ENCODE assay signal across 24 mouse cellular contexts in the genomic region with DNA sequence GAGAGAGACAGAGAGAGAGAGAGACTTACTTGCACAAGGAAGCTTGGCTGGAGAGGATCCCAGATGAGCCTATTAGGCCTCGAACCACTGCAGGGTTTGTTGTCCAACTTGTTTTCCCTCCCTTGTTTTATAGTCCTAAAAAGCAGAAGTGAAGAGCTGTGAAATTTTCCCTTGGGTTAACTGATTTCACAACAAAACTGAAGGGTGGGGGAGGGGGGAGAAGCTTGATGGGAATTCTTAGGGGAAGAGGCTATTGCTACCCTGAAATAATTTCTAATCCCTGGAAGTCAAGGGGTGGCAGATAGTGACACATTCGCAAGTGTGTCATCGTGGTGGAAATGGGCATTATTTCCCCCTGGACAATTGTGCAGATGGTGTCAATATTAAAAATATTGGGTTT. TPM values are rescaled to one million over a fixed set of nuclear protein-coding genes. Genes with fewer than 3 reads are reported as not detected.
DNase-seq lines count a peak whose midpoint lies in the region; ATAC-seq lines count a peak whose summit lies in the region.
"Had no signal": no experiment of that assay in that cellular context is flagged by ENCODE, and none has a peak within 500 bp of the region (broad histone marks: within the 10 kb centered on the region; RNA-seq: fewer than 3 reads in every experiment).

A gene (minus strand): TSS at position 101 of the 400 bp plus-strand sequence.

- H3K4me3 ChIP-seq in heart, embryonic 13.5 days: no peak within 1 kb of the TSS
- H3K4me3 ChIP-seq: forebrain, embryonic 15.5 days; hindbrain, embryonic 15.5 days; kidney, embryonic 15.5 days; neural tube, embryonic 15.5 days had no signal

- no peak for ATAC-seq in heart, embryonic 13.5 days (ENCODE audit: extremely low read depth, insufficient number of reproducible peaks, low FRiP score, low TSS enrichment)
- ATAC-seq in granulocyte monocyte progenitor cell, adult 5-6 weeks (replicated peaks; ENCODE audit: poor library complexity, severe bottlenecking): peak; percentile 47
- ATAC-seq in monocyte, adult 5-6 weeks (replicated peaks; ENCODE audit: insufficient number of reproducible peaks, low FRiP score, low TSS enrichment, poor library complexity, severe bottlenecking): no peak
- ATAC-seq: activated CD4-positive, CD25-positive, alpha-beta regulatory T cell, adult 4 months; forebrain, embryonic 15.5 days; midbrain, embryonic 16.5 days had no signal

- H3K27me3 ChIP-seq in heart, embryonic 13.5 days (replicated peaks): no peaks in the 10 kb centered on the region
- H3K27me3 ChIP-seq: CH12.LX; forebrain, embryonic 15.5 days; hindbrain, embryonic 15.5 days; kidney, embryonic 15.5 days; neural tube, embryonic 15.5 days had no signal

- no peak within 1 kb of the TSS for H3K27ac ChIP-seq in heart, embryonic 13.5 days (replicated peaks)
- H3K27ac ChIP-seq: forebrain, embryonic 15.5 days; hindbrain, embryonic 15.5 days; kidney, embryonic 15.5 days; neural tube, embryonic 15.5 days had no signal

- no peak for DNase-seq in heart, adult 9 months (ENCODE audit: low spot score in 2 of 2)
- DNase-seq in A20 (ENCODE audit: low read depth, low spot score): peak; percentile 5
- no peak for DNase-seq in layer of hippocampus, adult 11-12 months (ENCODE audit: low spot score)
- no peak for DNase-seq in left cerebral cortex, postnatal 25 days (ENCODE audit: low spot score in 2 of 2)
- DNase-seq: adrenal gland, adult 8-10 months; B cell, adult 2 months; cerebellum, adult 8-10 months; cerebellum, postnatal 36 days; heart, adult 11 months; kidney, postnatal 4 days; layer of hippocampus, adult 9-11 months; lung, adult 2 months; thymus, postnatal 14 days had no signal

- no peaks in the 10 kb centered on the region for H3K4me1 ChIP-seq in heart, embryonic 13.5 days
- H3K4me1 ChIP-seq: forebrain, embryonic 15.5 days; hindbrain, embryonic 15.5 days; kidney, embryonic 15.5 days; neural tube, embryonic 15.5 days had no signal

- H3K4me2 ChIP-seq in heart, embryonic 13.5 days: peak within 1 kb of the TSS; percentile 13; the same call in 1 of the 2 replicates
- H3K4me2 ChIP-seq: forebrain, embryonic 15.5 days; hindbrain, embryonic 15.5 days; kidney, embryonic 15.5 days; neural tube, embryonic 15.5 days had no signal

- H3K9me3 ChIP-seq in heart, embryonic 13.5 days: no peaks in the 10 kb centered on the region
- H3K9me3 ChIP-seq: forebrain, embryonic 15.5 days; hindbrain, embryonic 15.5 days; kidney, embryonic 15.5 days; neural tube, embryonic 15.5 days had no signal

- no peaks in the 10 kb centered on the region for H3K36me3 ChIP-seq in heart, embryonic 13.5 days
- H3K36me3 ChIP-seq: forebrain, embryonic 15.5 days; hindbrain, embryonic 15.5 days; kidney, embryonic 15.5 days; neural tube, embryonic 15.5 days had no signal

- whole genome bisulfite sequencing in heart, embryonic 13.5 days: 79% methylated on average over 3 of the region's 3 CpGs

- intact Hi-C loops in left cerebral cortex, postnatal 25 days (cut with DNase I): no loop called here

- no peak within 1 kb of the TSS for H3K9ac ChIP-seq in heart, embryonic 13.5 days
- H3K9ac ChIP-seq: forebrain, embryonic 15.5 days; hindbrain, embryonic 15.5 days; kidney, embryonic 15.5 days; neural tube, embryonic 15.5 days had no signal

RNA-seq across cellular contexts. Expression of the gene that starts here (rescaled TPM):
- 0.28 TPM in 1 of 2 replicates, not detected in the other for polyA plus RNA-seq in heart, embryonic 13.5 days (2015; fragmentation: Nextera tagmentation; extraction: Ambion mirVana)
- total RNA-seq in granulocyte monocyte progenitor cell, adult 5-6 weeks (2014; fragmentation: Nextera tagmentation): not detected in 2 replicates
- 0.52 and 4.5 TPM in 2 replicates for total RNA-seq in granulocyte monocyte progenitor cell, adult 5-6 weeks (2017)
- total RNA-seq in monocyte, adult 5-6 weeks (2017): 186 to 292 TPM (median 238 TPM) in 3 replicates
- total RNA-seq in left cerebral cortex, postnatal 25 days (2021): not detected
- total RNA-seq: gastrocnemius, adult 8-10 months had no signal
- polyA plus RNA-seq: activated CD4-positive, CD25-positive, alpha-beta regulatory T cell, adult 4 months; forebrain, embryonic 15.5 days; hindbrain, embryonic 15.5 days; kidney, embryonic 15.5 days; midbrain, embryonic 16.5 days; neural tube, embryonic 15.5 days had no signal

Comparison
In these comparisons a context has a peak if more than half of its experiments do, and no peak if none do; other contexts are left out.
1. RNA of the gene that starts here (total RNA-seq): 186 to 292 TPM in monocyte, adult 5-6 weeks; 0.52 to 4.5 TPM in granulocyte monocyte progenitor cell, adult 5-6 weeks and not detected in left cerebral cortex, postnatal 25 days; every median in the first group is over 10 times any median in the second.